Mouse (Mus musculus): ENCODE results near the gene Kif26a. TPM values are rescaled to one million over a fixed set of nuclear protein-coding genes. Genes with fewer than 3 reads are reported as not detected.

Kif26a gene
- polyA plus RNA-seq, 1 experiment from 2014 or later: 2.1 TPM

GRCm38 (mm10) chr12:112143116-112143832, 2.7 kb upstream of the Kif26a start:
- Histone ChIP-seq H3K4me2 (ENCODE audit: low read depth, low read length) (peak overlapping the region; percentile 66), H3K4me1 (ENCODE audit: control insufficient read depth, insufficient read depth, low read length) (peaks cover 12% of the 10 kb centered on the region; the same call in 1 of the 2 replicates), H3K4me3 (ENCODE audit: low read length) (peak overlapping the region; percentile 42), H3K9me3 (replicated peaks; ENCODE audit: control insufficient read depth, low read length) (no peaks in the 10 kb centered on the region), H3K27ac (ENCODE audit: low read length) (no peak overlapping the region), H3K36me3 (ENCODE audit: control insufficient read depth, insufficient read depth) (no peaks in the 10 kb centered on the region), H3K27me3 (ENCODE audit: control insufficient read depth, insufficient read depth, low read length) (peaks cover 67% of the 10 kb centered on the region), H3K9ac (ENCODE audit: low read length) (no peak overlapping the region)
- WGBS: 3% methylated on average over 14 of the region's 14 CpGs
- no peak for ATAC-seq (replicated peaks; ENCODE audit: extremely low read depth, insufficient read depth, low FRiP score)

- Histone ChIP-seq H3K9ac (ENCODE audit: low read length) (no peak overlapping the region), H3K27me3 (ENCODE audit: control insufficient read depth, insufficient read depth, low read length) (peaks cover 70% of the 10 kb centered on the region), H3K36me3 (ENCODE audit: control insufficient read depth, insufficient read depth) (no peaks in the 10 kb centered on the region), H3K27ac (ENCODE audit: low read length) (no peak overlapping the region), H3K9me3 (replicated peaks; ENCODE audit: control insufficient read depth, low read length) (no peaks in the 10 kb centered on the region), H3K4me3 (ENCODE audit: low read length) (peak overlapping the region; percentile 42), H3K4me1 (ENCODE audit: control insufficient read depth, insufficient read depth, low read length) (peaks cover 12% of the 10 kb centered on the region; the same call in 1 of the 2 replicates), H3K4me2 (ENCODE audit: low read depth, low read length) (peak overlapping the region; percentile 66)
- 0% methylated on average over 36 of the region's 52 CpGs for WGBS
- ATAC-seq (replicated peaks; ENCODE audit: extremely low read depth, insufficient read depth, low FRiP score): no peak
These were observed 2.2 kb upstream of the Kif26a start for GRCm38 (mm10) chr12:112143833-112144201.

- Histone ChIP-seq H3K27me3 (ENCODE audit: control insufficient read depth, insufficient read depth, low read length) (peaks cover 72% of the 10 kb centered on the region), H3K4me1 (ENCODE audit: control insufficient read depth, insufficient read depth, low read length) (peaks cover 12% of the 10 kb centered on the region; the same call in 1 of the 2 replicates), H3K9me3 (replicated peaks; ENCODE audit: control insufficient read depth, low read length) (no peaks in the 10 kb centered on the region), H3K36me3 (ENCODE audit: control insufficient read depth, insufficient read depth) (no peaks in the 10 kb centered on the region), H3K4me2 (ENCODE audit: low read depth, low read length) (peak overlapping the region; percentile 66), H3K27ac (ENCODE audit: low read length) (no peak overlapping the region), H3K9ac (ENCODE audit: low read length) (no peak overlapping the region), H3K4me3 (ENCODE audit: low read length) (peak overlapping the region; percentile 42)
- 1% methylated on average over 46 of the region's 46 CpGs for WGBS
- no peak for ATAC-seq (replicated peaks; ENCODE audit: extremely low read depth, insufficient read depth, low FRiP score)
These were observed 1.5 kb upstream of the Kif26a start for GRCm38 (mm10) chr12:112144377-112145115.

GRCm38 (mm10) chr12:112145211-112145874, 665 bp upstream of the Kif26a start:
- ATAC-seq (replicated peaks; ENCODE audit: extremely low read depth, insufficient read depth, low FRiP score): peak; percentile 54; the same call in 1 of the 2 replicates
- H3K4me2 ChIP-seq (ENCODE audit: low read depth, low read length): peak overlapping the region; percentile 79
- H3K4me1 ChIP-seq (ENCODE audit: control insufficient read depth, insufficient read depth, low read length): peaks cover 17% of the 10 kb centered on the region; the same call in 1 of the 2 replicates
- WGBS: under 1% methylated on average over 37 of the region's 37 CpGs
- H3K36me3 ChIP-seq (ENCODE audit: control insufficient read depth, insufficient read depth): no peaks in the 10 kb centered on the region
- H3K27ac ChIP-seq (ENCODE audit: low read length): no peak overlapping the region
- no peaks in the 10 kb centered on the region for H3K9me3 ChIP-seq (replicated peaks; ENCODE audit: control insufficient read depth, low read length)
- peaks cover 72% of the 10 kb centered on the region for H3K27me3 ChIP-seq (ENCODE audit: control insufficient read depth, insufficient read depth, low read length)
- peak overlapping the region; percentile 55 for H3K4me3 ChIP-seq (ENCODE audit: low read length)
- H3K9ac ChIP-seq (ENCODE audit: low read length): peak overlapping the region; percentile 43; the same call in 1 of the 2 replicates

GRCm38 (mm10) chr12:112147365-112147764, 1.4 kb downstream of the Kif26a start:
- ATAC-seq (replicated peaks; ENCODE audit: extremely low read depth, insufficient read depth, low FRiP score): no peak
- Histone ChIP-seq H3K27ac (ENCODE audit: low read length) (peak overlapping the region; percentile 64), H3K4me1 (ENCODE audit: control insufficient read depth, insufficient read depth, low read length) (peaks cover 17% of the 10 kb centered on the region; the same call in 1 of the 2 replicates), H3K9me3 (replicated peaks; ENCODE audit: control insufficient read depth, low read length) (no peaks in the 10 kb centered on the region), H3K4me3 (ENCODE audit: low read length) (peak overlapping the region; percentile 55), H3K9ac (ENCODE audit: low read length) (peak overlapping the region; percentile 45), H3K4me2 (ENCODE audit: low read depth, low read length) (peak overlapping the region; percentile 79), H3K36me3 (ENCODE audit: control insufficient read depth, insufficient read depth) (no peaks in the 10 kb centered on the region), H3K27me3 (ENCODE audit: control insufficient read depth, insufficient read depth, low read length) (peaks cover 54% of the 10 kb centered on the region)
- WGBS: 44% methylated on average over 5 of the region's 5 CpGs

GRCm38 (mm10) chr12:112150011-112150410, 4.0 kb downstream of the Kif26a start:
- no peaks in the 10 kb centered on the region for H3K9me3 ChIP-seq (replicated peaks; ENCODE audit: control insufficient read depth, low read length)

GRCm38 (mm10) chr12:112151244-112151979, 5.4 kb downstream of the Kif26a start:
- Histone ChIP-seq H3K9me3 (replicated peaks; ENCODE audit: control insufficient read depth, low read length) (no peaks in the 10 kb centered on the region), H3K4me2 (ENCODE audit: low read depth, low read length) (no peak overlapping the region), H3K27ac (ENCODE audit: low read length) (peak overlapping the region; percentile 1), H3K4me1 (ENCODE audit: control insufficient read depth, insufficient read depth, low read length) (peaks cover 20% of the 10 kb centered on the region), H3K36me3 (ENCODE audit: control insufficient read depth, insufficient read depth) (no peaks in the 10 kb centered on the region), H3K27me3 (ENCODE audit: control insufficient read depth, insufficient read depth, low read length) (peaks cover 15% of the 10 kb centered on the region), H3K4me3 (ENCODE audit: low read length) (no peak overlapping the region), H3K9ac (ENCODE audit: low read length) (no peak overlapping the region)
- no peak for ATAC-seq (replicated peaks; ENCODE audit: extremely low read depth, insufficient read depth, low FRiP score)
- WGBS: 57% methylated on average over 12 of the region's 12 CpGs

More at GRCm38 (mm10) chr12:112150011-112150410, 4.0 kb downstream of the Kif26a start:
- Histone ChIP-seq H3K4me2 (ENCODE audit: low read depth, low read length) (peak overlapping the region; percentile 30), H3K4me3 (ENCODE audit: low read length) (no peak overlapping the region), H3K27ac (ENCODE audit: low read length) (no peak overlapping the region), H3K27me3 (ENCODE audit: control insufficient read depth, insufficient read depth, low read length) (peaks cover 28% of the 10 kb centered on the region), H3K4me1 (ENCODE audit: control insufficient read depth, insufficient read depth, low read length) (peaks cover 10% of the 10 kb centered on the region; the same call in 1 of the 2 replicates), H3K9ac (ENCODE audit: low read length) (no peak overlapping the region), H3K36me3 (ENCODE audit: control insufficient read depth, insufficient read depth) (no peaks in the 10 kb centered on the region)
- ATAC-seq (replicated peaks; ENCODE audit: extremely low read depth, insufficient read depth, low FRiP score): no peak
- WGBS: 57% methylated on average over 7 of the region's 7 CpGs

- Histone ChIP-seq H3K9me3 (replicated peaks; ENCODE audit: control insufficient read depth, low read length) (no peaks in the 10 kb centered on the region), H3K4me3 (ENCODE audit: low read length) (no peak overlapping the region), H3K4me1 (ENCODE audit: control insufficient read depth, insufficient read depth, low read length) (peaks cover 21% of the 10 kb centered on the region), H3K4me2 (ENCODE audit: low read depth, low read length) (no peak overlapping the region), H3K27ac (ENCODE audit: low read length) (no peak overlapping the region), H3K9ac (ENCODE audit: low read length) (no peak overlapping the region), H3K36me3 (ENCODE audit: control insufficient read depth, insufficient read depth) (no peaks in the 10 kb centered on the region), H3K27me3 (ENCODE audit: control insufficient read depth, insufficient read depth, low read length) (peaks cover 15% of the 10 kb centered on the region)
- 61% methylated on average over 6 of the region's 6 CpGs for WGBS
- no peak for ATAC-seq (replicated peaks; ENCODE audit: extremely low read depth, insufficient read depth, low FRiP score)
These were observed 6.0 kb downstream of the Kif26a start for GRCm38 (mm10) chr12:112151980-112152362.

All from heart, embryonic 16.5 days (tissue).